Mouse (Mus musculus) CH12.LX (cell line): ENCODE measurements around the gene Fads1.

ENCODE experiments used
- BHLHE40 ChIP-seq: IDR thresholded peaks from 2 replicates; pipeline ENCODE4 v1.6.1; 2011; ENCODE audit warnings: mild to moderate bottlenecking, low read depth, low read length, improper control_type of control experiment
- EP300 ChIP-seq: IDR thresholded peaks from 2 replicates; pipeline ENCODE4 v1.6.1; 2011; ENCODE audit warnings: low read length, improper control_type of control experiment
- HCFC1 ChIP-seq: IDR thresholded peaks from 2 replicates; pipeline ENCODE4 v1.6.1; 2012; ENCODE audit warnings: low read depth, mild to moderate bottlenecking, inconsistent platforms, low read length, improper control_type of control experiment
- NELFE ChIP-seq: IDR thresholded peaks from 2 replicates; pipeline ENCODE4 v1.6.1; 2011; ENCODE audit warnings: low read depth, low read length, improper control_type of control experiment
- NRF1 ChIP-seq: IDR thresholded peaks from 2 replicates; pipeline ENCODE4 v1.6.1; 2014; ENCODE audit warnings: low read depth, mild to moderate bottlenecking, inconsistent platforms, low read length, improper control_type of control experiment, moderate library complexity

DNA sequence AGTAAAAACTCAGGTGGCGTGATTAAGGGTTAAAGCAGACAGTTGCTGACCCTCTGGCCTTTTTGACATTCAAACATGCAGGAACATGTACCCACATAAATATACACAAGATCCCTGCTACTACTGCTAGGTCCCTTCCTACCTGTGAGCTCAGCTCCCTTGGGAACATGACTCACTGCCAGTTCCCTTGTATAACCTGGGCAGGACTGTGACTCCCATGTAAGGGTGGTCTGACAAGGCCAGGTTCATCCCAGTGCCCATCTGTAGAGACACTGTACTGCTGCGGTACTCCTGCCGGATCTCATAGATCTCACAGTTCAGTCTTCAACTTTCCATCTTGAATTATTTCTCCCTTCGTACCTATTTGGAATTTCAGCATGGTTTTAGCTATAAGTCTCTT lies 14.4 kb downstream of the Fads1 start:
- no peak for TF ChIP-seq HCFC1
- no peak for TF ChIP-seq NRF1
- no peak for TF ChIP-seq EP300
- no peak for TF ChIP-seq BHLHE40
- TF ChIP-seq NELFE = no peak
